Mouse (Mus musculus) cerebellum, adult 11 months (tissue): ENCODE measurements at regions not wholly inside any gene's neighbourhood (a gene's known extent, or its start where the extent isn't known, plus 50 kb on each side); places are given as distances from the start of the nearest gene placed in this dataset.

Experiments used
- DNase-seq: peaks from one replicate; pipeline ENCODE4 v3.0.0; 2022

- no peak for DNase-seq
Measured at GRCm38 (mm10) chr15:8761741-8762271, 51.2 kb upstream of the Slc1a3 start.

GRCm38 (mm10) chr15:8761132-8761531, 50.6 kb upstream of the Slc1a3 start:
- DNase-seq = no peak
